Mouse (Mus musculus) CH12F3 (cell line): ENCODE results near the gene Olfr985.

ENCODE experiments used
- in situ Hi-C: fragments of 300-500 bp; cut with MboI; formaldehyde crosslinking; loops from 2 replicates; pipeline ENCODE4 v1.14.3; 2020; ENCODE audit warnings: low sequenced_read_pairs

The Olfr985 gene

DNA sequence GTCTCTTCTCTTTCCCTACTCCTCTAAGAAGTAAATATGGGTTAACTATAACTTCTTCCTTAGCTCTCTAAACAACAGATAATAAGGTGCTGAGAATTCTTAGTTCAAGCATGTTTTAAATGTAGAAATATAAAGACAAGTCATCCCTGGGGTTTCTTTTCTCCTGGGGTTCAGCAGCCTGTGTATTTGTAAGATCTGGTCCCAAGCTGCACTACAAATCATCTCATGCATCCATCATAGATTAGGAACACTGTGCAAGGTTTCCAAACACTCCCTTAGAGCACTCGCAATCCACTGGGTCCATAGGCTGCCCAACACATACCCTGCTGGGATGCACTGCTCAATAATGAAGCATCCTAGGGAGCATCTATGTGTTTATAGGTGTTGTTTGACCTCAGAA lies at the start of gene Olfr985:
Olfr985 (minus strand) TSS at position 101 of the 400 bp plus-strand sequence.
- in situ Hi-C loops: no loop called here

DNA sequence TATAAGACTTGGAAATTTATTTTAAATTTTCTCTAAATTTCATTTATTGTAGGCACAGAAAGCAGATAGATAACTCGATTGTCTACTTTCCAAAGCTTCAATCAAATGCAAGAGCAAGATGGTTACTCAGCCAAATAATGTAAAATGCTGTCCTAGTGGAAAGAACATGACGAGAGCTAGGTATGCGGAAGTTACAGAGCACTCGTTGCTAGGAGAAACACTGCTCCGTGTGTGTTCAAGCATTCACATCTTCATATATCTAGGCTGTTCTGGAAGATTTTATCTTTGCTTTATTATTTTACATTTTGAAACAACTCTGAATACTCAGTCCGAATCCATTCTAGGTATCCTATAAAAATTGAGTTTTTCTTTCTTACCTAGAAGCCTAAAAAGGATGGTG lies 47.0 kb upstream of the Olfr985 start:
- in situ Hi-C loops: no loop called here

DNA sequence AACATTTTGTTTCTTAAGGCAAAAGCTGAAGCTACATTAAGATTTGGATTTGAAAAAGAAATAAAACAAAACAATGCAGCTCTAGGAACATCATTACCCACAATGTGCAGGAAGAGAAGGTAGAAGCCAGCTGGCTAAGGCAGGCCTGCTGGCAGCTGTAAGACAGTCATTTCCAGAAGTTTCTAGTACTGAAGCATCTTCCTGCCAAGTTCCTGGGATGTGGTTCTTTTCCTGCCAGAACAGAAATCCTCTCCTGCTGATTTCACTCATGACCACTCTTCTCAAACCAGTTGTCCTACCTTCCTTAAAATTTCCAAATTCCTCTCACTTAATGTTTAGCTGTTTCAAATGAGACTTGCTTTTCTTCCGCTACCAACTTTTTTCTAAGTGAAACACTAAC lies 36.5 kb upstream of the Olfr985 start:
- in situ Hi-C loops: no loop called here

DNA sequence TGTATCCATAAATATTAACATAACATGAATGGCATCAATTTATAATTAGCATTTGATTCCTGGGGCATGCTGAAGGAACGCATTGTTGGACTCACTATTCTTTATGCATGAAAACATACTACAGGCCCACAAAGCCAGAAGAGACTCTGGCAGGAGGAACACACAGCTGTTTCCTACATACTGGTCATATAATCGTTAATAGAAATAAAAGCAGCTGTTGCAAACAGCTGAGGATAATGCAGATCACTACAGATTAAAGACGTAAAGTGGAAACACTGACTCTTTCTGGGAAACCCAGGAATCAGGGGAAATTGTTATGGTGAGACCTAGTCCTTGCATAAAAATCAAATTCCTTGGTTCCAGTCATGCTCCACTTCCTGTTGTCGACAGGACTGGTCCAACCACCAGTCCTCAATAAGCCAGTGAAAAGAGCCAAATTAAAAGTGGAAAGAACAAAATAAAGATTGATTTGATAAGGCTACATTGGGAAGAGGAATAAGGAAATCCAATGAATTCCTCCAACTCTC lies 25.2 kb upstream of the Olfr985 start:
- in situ Hi-C loops: no loop called here

DNA sequence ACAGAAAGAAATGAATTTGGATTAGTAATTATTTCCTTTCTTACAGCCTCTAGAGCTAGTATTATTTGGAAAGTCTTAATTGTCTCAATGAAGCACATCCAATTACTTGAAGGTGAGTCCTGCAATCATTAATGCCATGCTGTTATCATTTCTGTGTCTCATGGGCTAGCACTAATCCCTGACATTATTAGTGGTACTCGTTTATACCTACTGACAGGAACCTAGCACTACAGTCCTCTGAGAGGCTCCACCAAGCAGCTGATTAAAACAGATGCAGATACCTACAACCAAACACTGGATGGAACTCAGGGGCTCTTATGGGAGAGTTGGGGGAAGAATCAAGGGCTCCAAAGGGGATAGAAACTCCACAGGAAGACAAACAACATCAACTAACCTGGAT lies 11.6 kb upstream of the Olfr985 start:
- in situ Hi-C loops: no loop called here

DNA sequence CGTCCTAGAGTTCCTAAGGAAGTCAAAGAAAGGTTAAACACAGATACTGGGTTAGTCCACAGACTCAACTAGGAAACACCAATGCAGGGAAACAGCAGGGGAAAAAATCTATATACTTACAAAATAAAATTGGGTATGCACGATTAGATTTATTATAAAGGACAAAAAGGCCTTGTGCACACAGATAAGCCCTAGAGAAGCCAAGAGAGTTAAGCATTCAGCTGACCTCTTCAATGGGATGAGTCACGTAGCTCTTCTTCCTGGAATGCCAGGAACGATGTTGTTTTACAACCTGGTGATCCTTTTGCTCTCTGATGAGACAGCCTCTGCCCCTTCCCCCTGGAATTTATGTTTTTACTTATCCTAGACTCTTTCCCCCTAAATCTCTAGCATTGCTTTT lies 9.5 kb upstream of the Olfr985 start:
- in situ Hi-C loops: no loop called here

DNA sequence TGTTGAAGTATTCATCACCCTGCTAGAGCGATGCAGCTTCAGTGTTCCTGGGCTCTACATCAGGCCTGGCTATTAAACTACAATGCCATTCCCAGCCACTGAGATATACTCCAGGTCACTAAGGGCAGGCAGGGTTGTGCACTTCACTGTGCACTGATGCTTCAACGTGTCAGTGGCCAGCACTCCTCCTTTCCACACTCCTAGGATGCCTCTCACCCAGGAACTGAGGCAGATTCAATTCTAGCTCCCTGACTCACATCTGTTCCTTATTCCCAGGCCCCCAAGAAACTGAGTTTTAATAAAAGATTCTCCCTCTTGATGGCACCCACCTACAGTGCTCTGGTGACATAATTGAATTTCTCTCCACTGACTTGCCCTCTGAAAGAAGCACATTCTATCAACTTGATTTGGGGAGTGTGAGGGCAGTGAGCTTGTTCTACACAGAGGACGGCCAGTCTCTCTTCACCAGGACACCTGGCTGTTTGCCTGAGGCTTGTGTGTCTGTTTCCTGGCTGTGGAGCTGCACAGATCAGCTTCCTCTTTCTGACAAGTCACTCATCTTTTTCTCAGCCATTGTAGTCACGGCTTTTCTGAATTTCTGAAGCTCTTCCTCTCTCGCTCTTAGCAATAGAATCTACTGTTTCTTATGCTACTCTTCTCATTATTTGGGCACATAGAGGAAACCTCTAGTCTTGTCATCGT lies 7.2 kb upstream of the Olfr985 start:
- in situ Hi-C loops: no loop called here

DNA sequence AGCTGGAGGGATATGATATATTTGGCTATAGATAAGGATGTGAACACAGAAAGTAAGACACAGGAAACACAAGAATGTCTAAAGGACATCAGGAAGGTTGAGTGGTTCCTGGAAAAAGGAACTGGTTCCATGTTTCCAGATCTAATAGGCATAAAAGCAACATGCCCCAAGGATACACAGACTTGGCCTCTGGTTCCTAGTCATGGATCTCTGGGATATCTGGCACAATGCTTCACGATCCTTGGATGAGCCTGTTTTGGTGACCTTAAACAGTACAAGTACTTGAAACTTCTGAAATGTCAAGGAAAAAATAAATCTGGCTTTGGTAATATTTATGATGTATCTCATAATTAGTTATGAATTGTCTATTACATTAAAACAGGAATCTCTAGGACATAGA lies 572 bp upstream of the Olfr985 start:
- in situ Hi-C loops: no loop called here

DNA sequence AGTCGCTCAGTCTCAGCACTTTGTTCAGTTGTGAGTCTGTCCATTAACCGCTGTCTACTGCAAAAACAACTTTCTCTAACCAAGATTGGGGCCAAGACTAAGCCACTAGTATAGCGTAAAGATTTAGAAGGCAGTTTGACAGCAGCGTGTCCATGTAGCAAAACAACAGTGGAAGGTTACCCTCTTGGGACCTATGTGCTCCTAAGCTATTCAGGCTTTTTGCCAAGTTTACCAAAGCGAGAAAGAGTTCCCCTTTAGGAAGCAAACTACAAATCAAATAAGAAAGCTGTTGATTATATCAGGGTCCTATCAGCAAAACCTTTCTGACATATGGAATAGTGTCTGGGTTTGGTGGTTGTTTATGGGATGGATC lies 12.7 kb downstream of the Olfr985 start:
- in situ Hi-C loops: no loop called here

DNA sequence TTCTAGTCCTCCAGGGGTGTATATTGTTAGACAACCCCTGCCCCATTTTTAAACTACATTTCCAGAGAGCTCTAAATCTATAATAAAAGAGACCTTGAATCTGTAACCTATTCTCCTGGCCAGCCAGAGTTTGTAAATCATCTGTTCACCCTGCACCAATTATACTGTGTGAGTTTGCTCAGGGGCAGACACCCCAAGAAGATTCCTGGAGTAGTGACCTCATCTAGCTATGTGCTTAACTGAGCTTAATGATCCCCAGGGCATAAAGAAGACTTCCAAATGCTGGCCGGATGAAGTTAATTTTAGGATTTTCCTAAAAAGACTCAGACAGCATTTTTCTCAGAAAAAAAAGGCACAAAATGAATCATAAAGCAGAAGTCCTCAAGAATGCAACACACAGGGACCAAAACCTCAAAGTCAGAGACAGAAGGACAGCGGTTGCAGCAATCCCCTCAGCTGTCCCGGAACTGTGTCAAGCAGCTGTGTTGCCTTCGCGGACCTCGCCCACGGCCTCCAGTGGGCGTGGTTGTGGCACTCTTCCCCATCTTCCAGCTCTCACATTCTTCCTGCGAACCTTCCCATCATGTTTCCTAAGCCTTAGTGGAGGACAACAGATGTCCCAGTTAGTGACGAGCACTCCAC lies 13.2 kb downstream of the Olfr985 start:
- in situ Hi-C loops: no loop called here

DNA sequence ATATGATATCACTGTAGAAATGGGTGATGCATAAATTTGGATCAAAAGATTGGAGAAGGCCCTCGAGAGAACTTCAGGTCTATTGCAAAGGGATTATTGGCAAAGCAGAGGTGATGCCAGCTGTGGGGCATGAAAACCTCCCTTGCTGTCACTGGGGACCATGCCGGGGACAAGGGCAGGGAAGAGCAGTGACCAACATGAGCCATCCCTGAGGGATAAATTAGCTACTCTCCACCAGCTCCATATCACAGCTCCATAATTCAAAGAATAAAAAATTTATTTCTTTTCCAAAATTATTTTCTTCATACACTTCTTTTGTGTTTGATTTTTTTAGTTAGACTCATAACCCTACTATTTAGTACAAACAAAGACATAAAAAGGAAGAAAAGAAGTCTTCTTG lies 15.9 kb downstream of the Olfr985 start, which contains the start of gene Olfr984:
Olfr984 (minus strand) TSS at position 101 of the 400 bp plus-strand sequence.
- in situ Hi-C loops: no loop called here

DNA sequence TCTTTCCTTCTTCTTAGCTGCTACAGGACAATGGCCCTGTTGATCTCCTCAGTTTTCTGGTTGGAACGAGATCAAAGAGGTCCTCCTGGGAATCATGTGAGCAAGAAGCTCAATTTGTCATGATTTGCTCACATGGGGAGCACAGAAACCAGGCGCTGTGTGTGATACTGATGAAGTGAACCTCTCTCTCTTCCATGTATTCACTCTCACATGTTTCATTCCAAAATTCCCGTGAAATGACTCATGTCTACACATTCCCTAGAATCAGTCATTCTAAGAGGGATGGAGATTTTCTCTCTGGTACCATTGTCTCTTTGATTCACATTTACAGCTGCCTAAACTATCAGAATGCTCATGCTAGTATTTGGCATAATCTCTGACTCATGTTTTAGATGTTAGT lies 35.2 kb downstream of the Olfr985 start:
- in situ Hi-C loops: no loop called here

DNA sequence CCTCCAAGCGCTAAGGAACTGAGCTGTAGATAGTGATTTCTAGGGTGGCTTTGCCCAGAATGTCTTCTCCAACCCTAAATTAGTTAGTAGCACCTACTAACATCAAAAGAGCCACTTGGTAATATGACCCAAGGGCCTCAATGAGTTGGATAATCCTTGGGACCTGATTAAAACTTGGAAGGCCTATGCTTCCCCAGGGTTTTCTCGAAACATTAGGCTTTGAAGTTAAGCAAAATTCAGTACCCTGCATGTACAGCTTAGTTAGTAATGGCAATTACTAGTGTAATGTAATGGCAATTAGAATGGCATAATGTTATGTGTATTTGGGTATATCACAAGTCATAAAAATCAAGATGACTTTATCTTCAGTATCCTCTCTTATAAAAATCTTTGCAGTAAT lies 36.5 kb downstream of the Olfr985 start, which contains the start of gene Olfr983:
Olfr983 (minus strand) TSS at position 101 of the 400 bp plus-strand sequence.
- in situ Hi-C loops: no loop called here
